Mouse (Mus musculus): ENCODE data around the gene Pmvk. TPM values are rescaled to one million over a fixed set of nuclear protein-coding genes. Genes with fewer than 3 reads are reported as not detected.

Pmvk gene
- total and polyA plus RNA-seq, 3 experiments = 53.6 to 75.7 TPM; not detected in 1

DNA sequence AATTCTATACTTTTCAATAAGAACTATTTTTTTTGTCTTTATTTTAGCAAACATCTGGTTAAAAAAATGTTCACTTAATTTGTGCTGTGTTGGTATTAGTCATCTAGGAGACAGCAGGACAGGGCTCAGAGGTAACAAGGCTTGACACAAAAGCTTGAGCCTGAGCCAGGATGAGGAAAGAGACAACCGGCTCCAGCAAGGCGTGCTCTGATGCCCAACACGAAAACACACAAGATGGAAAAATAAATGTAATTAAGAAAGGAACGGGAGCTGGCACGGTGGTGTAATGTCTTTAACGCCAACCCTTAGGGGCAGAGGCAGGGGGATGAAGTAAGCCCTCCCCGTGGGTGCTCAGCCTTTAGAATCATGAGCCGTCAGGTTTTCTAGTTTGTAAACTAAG lies 31.8 kb downstream of the Pmvk start:
- H3K9me3 ChIP-seq (replicated peaks; ENCODE audit: insufficient read depth, low read length) = no peaks in the 10 kb centered on the region
- H3K27ac ChIP-seq (ENCODE audit: control insufficient read depth, low read depth, low read length) = no peak overlapping the region
- H3K4me3 ChIP-seq (ENCODE audit: control insufficient read depth in 1 of 2, insufficient read depth in 1 of 2, low read depth in 2 of 2, low read length in 2 of 2) = no peak overlapping the region
- peaks cover 22 to 23% of the 10 kb centered on the region in 2 experiments for H3K27me3 ChIP-seq (ENCODE audit: control insufficient read depth in 1 of 2, insufficient read depth in 2 of 2, low read length in 2 of 2)
- DNase-seq (ENCODE audit: low read depth, low spot score) = no peak
- no peaks in the 10 kb centered on the region for H3K36me3 ChIP-seq (ENCODE audit: control insufficient read depth in 1 of 2, insufficient read depth in 2 of 2, low read length in 2 of 2)
- H3K9ac ChIP-seq (ENCODE audit: control insufficient read depth, low read depth, low read length, poor library complexity, severe bottlenecking) = no peak overlapping the region
- no peaks in the 10 kb centered on the region for H3K4me1 ChIP-seq (ENCODE audit: control insufficient read depth in 1 of 2, insufficient read depth in 2 of 2, low read length in 2 of 2)
- no peak for TF ChIP-seq EP300 (IDR thresholded peaks at IDR 0.05; ENCODE audit: low read depth in 1 of 2, low read length in 2 of 2)
- TF ChIP-seq MYB (IDR thresholded peaks at IDR 0.05; ENCODE audit: low read depth, low read length) = no peak
- no peak for TF ChIP-seq JUND (IDR thresholded peaks at IDR 0.05; ENCODE audit: low read depth, low read length)
- no peak for TF ChIP-seq CHD1 (IDR thresholded peaks at IDR 0.05; ENCODE audit: low read depth, low read length)
- TF ChIP-seq HCFC1 (IDR thresholded peaks at IDR 0.05; ENCODE audit: low read depth, low read length) = no peak
- TF ChIP-seq RAD21 (IDR thresholded peaks at IDR 0.05; ENCODE audit: low read depth, low read length) = no peak
- no peak for TF ChIP-seq POLR2AphosphoS5 (IDR thresholded peaks at IDR 0.05; ENCODE audit: borderline replicate concordance, low read depth, low read length)
- no peak for TF ChIP-seq TBP (IDR thresholded peaks at IDR 0.05; ENCODE audit: low read depth, low read length)
- H3K79me2 ChIP-seq (ENCODE audit: control insufficient read depth, insufficient read depth, low read length, poor library complexity) = no peaks in the 10 kb centered on the region

DNA sequence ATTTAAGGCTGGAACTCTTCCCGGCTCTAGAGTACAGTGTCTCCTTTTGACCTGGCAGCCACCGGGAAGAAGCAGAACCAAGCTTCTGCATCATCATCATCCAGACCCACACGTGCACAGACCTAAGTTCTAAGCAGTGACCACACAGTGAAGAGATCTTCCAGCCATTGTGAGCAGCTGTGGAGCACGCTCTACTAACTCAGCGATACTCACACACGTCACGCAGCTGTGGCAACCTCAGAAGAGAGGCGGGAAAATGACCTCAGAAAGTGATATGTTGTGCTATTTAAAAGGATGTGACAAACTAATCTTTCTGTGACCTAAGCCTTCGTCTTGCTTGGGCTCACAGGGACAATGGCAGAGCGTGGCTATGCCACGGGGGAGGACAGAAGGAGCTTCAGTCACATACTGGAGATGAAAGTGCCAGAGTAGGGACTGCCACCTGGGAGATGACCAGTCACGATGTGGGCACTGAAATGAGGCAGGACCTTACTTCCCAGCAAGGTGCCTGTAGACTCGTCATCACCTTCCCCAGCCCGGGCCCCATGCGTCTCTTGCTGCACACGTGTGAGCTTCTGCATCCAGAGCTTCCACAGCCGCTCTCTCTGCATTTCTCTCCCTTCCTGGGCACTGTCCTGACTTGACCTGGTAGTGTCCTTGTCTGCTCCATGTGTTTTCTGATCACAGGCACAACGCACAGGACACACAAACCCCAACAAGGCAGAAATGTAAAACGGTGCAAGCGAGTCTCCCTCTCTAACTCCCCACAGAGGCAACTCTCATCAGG lies 32.8 kb downstream of the Pmvk start:
- Histone ChIP-seq H3K36me3 (ENCODE audit: control insufficient read depth in 1 of 2, insufficient read depth in 2 of 2, low read length in 2 of 2) (no peaks in the 10 kb centered on the region), H3K27me3 (ENCODE audit: control insufficient read depth in 1 of 2, insufficient read depth in 2 of 2, low read length in 2 of 2) (peaks cover 23 to 25% of the 10 kb centered on the region in 2 experiments), H3K79me2 (ENCODE audit: control insufficient read depth, insufficient read depth, low read length, poor library complexity) (no peaks in the 10 kb centered on the region), H3K4me1 (ENCODE audit: control insufficient read depth in 1 of 2, insufficient read depth in 2 of 2, low read length in 2 of 2) (no peaks in the 10 kb centered on the region), H3K4me3 (ENCODE audit: control insufficient read depth in 1 of 2, insufficient read depth in 1 of 2, low read depth in 2 of 2, low read length in 2 of 2) (no peak overlapping the region), H3K27ac (ENCODE audit: control insufficient read depth, low read depth, low read length) (no peak overlapping the region), H3K9ac (ENCODE audit: control insufficient read depth, low read depth, low read length, poor library complexity, severe bottlenecking) (no peak overlapping the region), H3K9me3 (replicated peaks; ENCODE audit: insufficient read depth, low read length) (no peaks in the 10 kb centered on the region)
- TF ChIP-seq ZC3H11A (IDR thresholded peaks at IDR 0.05; ENCODE audit: low read depth, low read length) (no peak), POLR2AphosphoS5 (IDR thresholded peaks at IDR 0.05; ENCODE audit: borderline replicate concordance, low read depth, low read length) (no peak), ETS1 (IDR thresholded peaks at IDR 0.05; ENCODE audit: low read depth, low read length) (no peak), MYC (IDR thresholded peaks at IDR 0.05; ENCODE audit: low read depth, low read length) (no peak), MAZ (IDR thresholded peaks at IDR 0.05; ENCODE audit: low read depth, low read length) (no peak), ZMIZ1 (IDR thresholded peaks at IDR 0.05; ENCODE audit: low read depth, low read length) (no peak), CHD2 (IDR thresholded peaks at IDR 0.05; ENCODE audit: low read length) (no peak), POLR2A (IDR thresholded peaks at IDR 0.05; ENCODE audit: control insufficient read depth in 1 of 2, insufficient read depth in 1 of 2, low read depth in 1 of 2, low read length in 2 of 2, poor library complexity in 1 of 2) (no peak), UBTF (IDR thresholded peaks at IDR 0.05; ENCODE audit: borderline replicate concordance, insufficient read depth, low read depth, low read length) (no peak), MAX (IDR thresholded peaks at IDR 0.05; ENCODE audit: low read length) (no peak), NELFE (IDR thresholded peaks at IDR 0.05; ENCODE audit: low read depth, low read length) (no peak)
- no peak for DNase-seq (ENCODE audit: low read depth, low spot score)

All from MEL (cell line).